Mouse (Mus musculus) cerebellum, adult 9-11 months (tissue): ENCODE measurements around the gene Plekha4.
"Not testable (repeated sequence)": the region's sequence is repeated elsewhere in the genome, so short reads cannot be mapped to it uniquely, and the experiment has no call there.

ENCODE experiments used
- DNase-seq: peaks from one replicate; pipeline ENCODE4 v3.0.0; 2022

The Plekha4 gene

DNA sequence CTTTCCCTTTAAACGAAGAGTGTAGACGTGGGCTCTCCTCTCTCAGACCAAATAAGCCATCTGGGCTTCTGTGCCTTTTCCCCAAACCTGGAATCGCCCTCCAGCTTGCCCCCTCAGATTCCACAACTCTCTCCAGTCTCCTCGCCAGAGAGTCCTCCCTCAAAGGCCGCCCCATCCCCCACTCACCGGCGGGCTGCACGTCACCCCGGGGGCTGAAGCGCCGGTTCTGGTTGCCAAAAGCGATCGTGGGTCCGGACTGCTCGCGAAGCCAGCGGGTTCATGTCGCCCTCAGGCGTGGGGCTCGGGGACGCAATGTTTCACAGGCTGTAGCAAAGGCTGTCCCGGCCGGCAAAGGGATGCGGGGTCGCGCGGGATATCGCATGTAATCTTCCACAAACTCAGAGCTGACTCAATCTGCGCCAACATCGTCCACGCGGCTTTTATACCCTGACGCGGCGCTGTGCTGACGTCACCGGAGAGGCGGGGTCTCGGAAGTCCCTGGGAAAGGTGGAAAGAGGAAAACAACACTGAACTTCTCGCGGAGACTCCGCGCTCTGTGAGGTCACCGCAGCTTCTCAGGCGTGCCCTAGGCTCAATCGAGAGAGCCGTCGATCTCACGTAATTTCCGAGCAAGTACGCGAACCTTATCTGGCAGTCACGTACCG lies at the start of gene Plekha4, which contains the start of gene Ppp1r15a:
Gene Plekha4 (plus strand): TSS at position 522 of the 665 bp plus-strand sequence.
Gene Ppp1r15a (minus strand): TSS at position 460 of the 665 bp plus-strand sequence.
- peak; percentile 94 for DNase-seq

DNA sequence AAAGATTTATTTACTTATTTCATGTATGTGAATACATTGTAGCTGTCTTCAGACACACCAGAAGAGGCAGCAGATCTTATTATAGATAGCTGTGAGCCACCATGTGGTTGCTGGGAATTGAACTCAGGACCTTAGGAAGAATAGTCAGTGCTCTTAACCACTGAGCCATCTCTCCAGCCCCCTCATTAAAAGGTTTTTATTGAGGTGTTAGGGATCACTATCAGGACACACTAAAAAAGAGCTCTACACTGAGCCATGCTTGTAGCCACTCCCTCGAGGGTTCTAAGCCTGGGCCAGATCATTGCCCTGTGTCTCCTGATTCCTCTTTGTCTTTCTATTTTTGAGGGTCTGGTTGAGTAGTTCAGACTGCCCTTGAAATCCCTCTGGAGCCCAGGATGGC lies 49.7 kb upstream of the Plekha4 start:
- peak; percentile 25 for DNase-seq

DNA sequence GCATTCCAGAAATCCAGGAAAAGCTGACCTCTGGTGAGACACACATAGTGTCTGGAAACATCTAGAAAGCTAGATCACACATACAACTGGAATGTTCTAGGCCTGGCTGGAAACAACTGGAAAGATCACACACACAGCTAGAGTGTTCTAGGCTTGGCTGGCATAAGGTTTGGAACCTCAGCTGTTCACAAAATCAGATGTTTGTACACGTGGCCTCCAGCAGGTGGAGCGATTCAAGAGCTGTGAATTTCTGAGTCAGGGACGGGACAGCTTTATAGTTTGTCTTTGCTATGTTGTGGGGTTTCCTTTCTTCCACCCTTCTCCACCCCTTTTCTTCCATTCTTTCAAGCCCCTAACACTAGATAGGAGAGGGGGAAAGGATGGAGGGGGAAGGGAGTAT lies 49.1 kb upstream of the Plekha4 start:
- DNase-seq, result peak; percentile 74

DNA sequence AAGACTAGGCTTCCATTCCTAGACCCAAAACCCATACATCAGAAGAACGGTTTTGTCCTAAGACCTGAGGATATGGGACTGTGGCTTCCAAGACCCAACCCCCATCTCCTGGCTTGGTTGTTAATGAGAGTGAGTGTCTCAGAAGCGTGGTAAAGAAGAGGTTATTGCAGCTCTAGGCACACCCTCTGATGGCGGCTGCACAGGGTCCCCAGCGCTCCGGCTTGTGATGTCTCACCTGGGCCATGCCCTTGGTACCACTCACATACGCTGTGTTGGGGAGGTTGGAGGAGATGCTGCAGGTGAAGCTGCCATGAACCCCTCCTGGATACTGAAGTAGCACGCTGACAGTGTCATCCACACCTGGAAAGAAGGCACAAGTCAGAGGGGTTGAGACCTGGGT lies 47.4 kb upstream of the Plekha4 start:
- no peak for DNase-seq

DNA sequence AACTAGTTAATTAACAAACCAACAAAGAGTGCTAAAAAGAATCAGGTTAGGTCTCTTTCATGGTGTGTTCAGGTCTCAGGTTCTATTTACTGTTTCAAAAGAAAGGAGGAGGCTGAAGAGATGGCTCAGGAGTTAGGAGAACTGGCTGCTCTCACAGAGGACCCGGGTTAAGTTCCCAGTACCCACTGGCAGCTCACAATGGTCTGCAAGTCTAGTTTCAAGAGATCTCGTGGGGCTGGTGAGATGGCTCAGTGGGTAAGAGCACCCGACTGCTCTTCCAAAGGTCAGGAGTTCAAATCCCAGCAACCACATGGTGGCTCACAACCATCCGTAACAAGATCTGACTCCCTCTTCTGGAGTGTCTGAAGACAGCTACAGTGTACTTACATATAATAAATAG lies 45.8 kb upstream of the Plekha4 start:
- DNase-seq, result not testable (repeated sequence)

DNA sequence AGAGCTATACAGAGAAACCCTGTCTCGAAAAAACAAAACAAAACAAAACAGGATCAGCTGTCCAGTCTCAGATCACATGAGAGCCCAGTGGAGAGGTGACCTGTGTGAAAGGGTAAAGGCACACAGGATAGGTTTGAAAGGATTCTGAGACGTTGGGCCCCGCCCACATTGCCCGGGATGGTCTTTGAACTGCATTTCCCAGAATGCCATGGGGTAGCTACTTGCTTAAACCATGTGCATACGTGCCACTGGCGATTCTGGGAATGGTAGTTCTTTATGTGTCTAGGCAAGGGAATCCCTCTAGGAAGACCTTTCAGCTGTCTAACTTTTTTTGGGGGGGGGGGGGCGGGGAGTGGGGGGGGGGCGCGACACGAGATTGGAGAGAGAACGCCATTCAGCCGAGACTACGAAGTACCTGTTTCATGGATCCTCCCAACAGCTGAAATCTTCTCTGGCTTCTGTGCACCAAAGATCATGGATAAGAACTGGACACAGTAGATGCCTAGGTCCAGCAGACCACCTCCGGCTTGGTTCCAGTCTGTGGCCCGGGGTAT lies 44.7 kb upstream of the Plekha4 start, which contains the start of gene Tulp2:
Gene Tulp2 (plus strand): TSS at position 504 of the 554 bp plus-strand sequence.
- DNase-seq, result peak; percentile 79

DNA sequence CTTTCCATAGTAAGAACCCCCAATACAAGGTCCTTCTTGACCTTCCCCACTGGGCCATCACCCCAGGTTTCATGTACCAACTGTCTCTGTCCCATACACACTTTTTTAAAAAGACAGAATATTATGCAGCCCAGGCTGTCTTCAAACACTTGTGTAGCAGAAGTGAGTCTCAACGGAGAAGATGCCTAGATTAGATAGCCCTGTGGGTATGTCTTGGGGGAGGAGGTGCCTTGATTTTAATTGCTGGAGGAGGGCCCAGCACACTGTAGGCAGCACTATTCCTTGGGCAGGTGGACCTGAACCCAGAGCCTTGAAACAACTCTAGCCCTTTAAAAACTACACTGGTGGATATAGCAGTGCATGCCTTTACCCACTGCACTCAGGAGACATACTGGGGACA lies 44.0 kb upstream of the Plekha4 start:
- DNase-seq, result no peak

DNA sequence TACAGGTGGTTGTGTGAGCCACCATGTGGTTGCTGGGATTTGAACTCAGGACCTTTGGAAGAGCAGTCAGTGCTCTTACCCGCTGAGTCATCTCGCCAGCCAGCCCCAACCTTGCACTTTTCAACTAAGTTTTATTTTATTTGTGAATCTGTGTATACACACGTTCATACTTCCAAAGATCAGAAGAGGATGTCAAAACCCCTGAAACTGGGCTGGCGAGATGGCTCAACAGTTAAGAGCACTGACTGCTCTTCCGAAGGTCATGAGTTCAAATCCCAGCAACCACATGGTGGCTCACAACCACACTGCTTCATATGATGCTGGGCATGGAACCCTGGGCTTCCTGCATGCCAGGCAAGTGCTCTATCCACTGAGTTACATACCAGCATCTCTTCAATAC lies 41.1 kb upstream of the Plekha4 start:
- not testable (repeated sequence) for DNase-seq

DNA sequence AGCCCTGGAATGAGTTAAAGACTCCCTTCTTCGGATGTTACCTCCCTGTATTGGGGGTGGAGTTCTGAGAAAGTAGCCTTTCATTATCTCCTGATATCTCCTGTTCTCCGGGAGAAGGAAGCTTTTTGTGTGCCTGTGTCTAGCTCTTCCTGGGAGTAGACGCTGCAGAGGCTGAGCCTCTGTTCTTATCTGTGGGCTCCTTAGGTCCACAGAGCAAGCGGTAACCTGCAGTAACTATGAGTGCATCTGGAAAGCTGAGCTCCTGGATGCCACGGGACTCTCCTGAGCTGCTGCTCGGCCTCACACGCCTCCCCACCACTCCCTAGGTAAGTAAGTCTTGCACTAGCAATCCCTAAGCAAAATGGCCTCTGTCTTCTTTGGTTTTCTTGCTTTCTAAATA lies 40.0 kb upstream of the Plekha4 start:
- DNase-seq, result no peak

DNA sequence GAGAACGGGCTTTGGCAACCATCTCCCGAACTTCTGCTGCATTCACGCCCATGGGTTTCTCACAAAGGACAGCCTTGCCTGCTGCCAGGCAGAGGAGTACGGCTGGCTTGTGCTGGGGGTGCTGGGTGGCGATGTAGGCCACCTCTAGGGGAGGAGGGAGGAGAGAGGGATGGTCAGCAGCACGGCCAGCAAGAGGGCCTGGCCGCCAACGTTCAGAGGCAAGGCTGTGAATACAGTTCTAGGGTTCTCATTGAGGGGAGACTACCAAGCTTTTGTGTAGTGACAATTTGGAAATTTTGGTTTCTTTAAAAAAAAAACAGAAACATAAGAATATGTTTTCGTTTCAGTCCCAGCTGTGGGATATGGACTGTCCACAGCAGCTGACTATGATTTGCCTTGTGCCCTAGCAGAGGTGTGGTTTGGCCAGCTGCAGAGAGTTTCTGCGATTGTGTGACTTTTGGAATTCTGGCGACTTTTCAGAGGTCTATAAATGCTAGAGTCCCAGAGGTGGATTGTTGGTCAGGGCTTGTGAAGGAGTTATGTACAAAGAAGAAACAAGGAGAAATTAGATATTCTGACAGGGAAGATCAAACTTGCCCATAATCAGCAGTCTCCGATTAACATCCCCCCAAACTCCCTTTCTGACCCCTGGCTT lies 39.2 kb upstream of the Plekha4 start, which contains the start of gene Gm45808:
Gene Gm45808 (minus strand): TSS at position 51 of the 655 bp plus-strand sequence.
- DNase-seq, result no peak

DNA sequence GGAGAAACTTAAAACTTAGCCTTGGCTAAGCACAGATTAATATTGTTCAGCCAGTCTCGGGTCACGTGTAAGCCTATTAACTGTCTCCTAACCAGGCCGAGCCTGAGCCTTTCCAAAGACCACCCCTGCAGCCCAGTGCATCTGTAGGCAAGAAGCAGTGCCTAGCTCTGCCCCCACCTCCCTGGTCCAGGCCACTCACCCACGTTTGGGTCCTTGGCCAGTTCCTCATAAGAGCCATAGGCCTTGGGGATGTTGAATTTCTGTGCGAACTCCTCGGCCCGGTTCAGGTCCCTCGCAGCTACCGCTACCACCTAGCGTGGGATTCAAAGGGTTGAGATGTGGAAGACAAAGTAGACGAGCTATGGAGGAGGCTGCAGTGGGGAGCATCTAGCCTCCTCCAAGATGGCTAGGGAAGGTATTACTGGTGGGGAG lies 38.3 kb upstream of the Plekha4 start:
- no peak for DNase-seq

DNA sequence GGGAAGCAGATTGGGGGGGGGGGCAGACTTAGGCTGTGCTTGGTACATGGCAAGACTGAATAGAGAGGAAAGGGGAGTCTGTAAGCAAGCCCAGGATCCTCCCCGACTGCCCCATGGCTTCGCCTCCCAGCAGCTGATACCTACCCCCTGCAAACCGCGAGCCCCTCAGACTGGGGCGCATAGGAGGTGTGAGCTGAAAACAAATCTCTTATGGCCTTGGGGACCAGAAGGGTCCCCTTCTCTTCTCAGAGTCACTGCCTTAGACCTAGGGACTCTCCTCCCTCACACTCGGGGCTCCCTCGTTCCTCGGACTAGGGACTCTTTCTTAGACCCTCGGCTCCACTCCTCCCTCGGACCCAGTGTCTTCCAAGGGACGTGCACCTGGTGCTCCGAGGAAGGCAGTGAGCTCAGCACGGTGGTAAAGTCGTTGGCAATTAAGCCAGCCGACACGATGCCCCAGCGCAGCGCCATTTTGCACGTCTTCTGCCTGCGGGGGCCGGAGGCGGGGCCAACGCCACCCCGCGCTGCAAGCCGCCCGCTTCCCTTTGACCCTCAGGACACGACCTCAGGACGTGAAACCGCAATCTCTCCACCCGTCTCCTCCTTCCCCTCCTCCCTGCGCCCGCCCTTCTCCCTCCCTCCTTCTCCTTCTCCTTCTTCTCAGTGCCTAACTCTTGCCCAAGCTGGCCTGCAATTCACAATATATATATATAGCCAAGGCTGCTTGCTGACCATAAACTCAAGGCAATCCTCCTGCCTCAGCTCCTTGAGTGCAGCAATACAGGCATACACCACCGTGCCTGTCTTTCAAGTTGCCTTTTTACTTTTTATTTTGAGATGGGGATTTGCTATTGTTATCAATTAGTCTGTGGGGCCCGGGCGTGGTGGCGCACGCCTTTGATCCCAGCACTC lies 37.6 kb upstream of the Plekha4 start, which contains the start of gene Dhdh:
Gene Dhdh (minus strand): TSS at position 513 of the 912 bp plus-strand sequence.
- peak; percentile 79 for DNase-seq

DNA sequence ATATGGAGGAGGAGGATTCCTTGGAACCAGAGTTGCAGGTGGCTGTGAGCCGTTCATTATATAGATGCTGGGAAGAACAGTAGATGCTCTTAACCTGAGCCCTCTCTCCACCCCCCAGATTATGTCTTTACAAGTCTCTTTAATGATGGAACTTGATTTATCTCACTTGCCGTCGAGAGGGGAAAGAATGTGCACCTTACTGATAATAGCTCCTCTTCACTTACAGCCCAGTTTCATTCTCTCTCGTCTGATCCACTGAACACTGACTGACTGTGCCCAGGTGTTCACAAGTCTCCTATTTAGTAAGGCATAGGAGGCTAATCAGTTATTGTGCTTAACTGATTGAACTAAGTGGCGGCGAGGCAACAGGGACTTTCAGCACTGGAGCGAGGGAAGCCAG lies 36.6 kb upstream of the Plekha4 start:
- DNase-seq, result no peak

DNA sequence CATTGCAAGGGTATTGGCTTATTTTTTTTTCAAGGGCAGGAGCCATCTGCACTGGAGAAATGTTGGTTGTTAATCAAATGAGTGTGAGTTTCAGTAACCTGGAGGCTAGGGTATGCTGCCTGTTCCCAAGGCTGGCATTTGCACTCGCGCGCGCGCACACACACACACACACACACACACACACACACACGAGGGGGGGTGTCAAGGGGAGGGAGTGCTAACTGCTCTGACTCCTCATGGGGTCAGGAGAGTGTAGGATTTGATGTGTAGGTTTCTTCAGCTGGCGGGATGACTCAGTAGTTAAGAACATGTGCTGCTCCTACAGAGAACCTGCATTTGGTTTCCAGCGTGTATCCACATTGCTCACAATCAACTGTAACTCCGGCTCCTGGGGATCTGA lies 35.3 kb upstream of the Plekha4 start:
- DNase-seq, result no peak

DNA sequence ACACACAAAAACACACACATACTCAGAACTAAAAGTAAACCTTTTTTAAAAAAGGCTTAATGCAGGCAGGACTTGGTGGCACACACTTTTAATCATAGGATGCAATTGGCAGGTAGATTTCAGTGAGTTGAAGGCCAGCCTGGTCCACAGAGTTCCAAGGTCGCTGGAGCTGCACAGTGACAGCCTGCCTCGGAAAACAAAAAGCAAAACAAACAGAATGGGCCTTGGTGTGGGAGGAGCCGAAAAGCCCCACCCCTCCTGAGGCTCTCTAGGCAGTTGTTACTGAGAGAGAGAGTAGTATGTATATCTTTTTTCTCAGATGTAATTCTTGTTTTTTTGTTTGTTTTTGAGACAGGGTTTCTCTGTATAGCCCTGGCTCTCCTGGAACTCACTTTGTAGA lies 34.9 kb upstream of the Plekha4 start:
- no peak for DNase-seq

DNA sequence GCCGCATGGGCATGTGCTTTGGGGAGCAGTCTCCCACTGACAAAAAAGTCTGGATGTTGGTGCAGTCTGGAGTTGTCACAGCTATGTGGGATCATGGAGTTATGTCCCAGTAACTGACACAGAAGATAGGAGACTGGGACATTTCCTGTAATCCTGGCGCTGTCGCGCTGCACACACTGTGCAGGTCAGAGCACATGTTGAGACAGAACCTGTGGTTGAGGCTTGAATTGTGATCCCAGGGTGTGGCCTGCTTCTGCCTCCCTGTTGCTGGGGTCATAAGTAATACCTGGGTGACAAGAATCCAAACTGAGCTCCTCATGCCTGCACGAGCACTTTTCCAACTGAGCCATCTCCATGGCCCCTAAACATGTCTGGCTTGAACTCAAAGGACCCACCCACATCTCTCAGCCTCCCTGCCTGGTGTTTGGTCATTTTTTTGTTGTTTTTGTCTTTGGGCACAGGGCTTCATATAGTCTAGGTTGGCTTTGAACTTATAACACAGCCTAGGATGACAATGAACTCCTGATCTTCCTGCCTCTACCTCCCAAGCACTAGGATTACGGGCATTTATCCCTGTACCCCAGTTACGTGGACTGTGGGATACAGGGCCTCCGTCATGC lies 33.8 kb upstream of the Plekha4 start:
- no peak for DNase-seq

DNA sequence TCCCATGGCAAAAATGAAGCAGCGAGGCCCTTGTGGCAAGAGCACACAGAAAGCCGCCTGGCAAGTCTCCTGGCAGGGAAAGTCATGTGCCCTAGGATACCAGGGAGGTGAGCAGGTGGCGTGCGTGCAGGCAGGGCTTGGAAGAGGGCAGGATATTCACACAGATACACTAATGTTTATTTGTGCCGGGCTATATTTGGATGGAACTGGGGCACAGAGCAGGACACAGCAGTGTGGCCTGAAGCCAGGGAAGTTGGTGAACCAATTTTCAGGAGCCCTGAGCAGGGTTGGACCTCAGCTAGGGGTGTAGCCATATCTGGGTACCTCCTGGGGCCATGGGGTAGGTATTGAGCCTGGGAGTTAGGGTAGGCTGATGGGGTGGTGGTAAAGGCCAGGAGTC lies 33.2 kb upstream of the Plekha4 start:
- peak; percentile 91 for DNase-seq

DNA sequence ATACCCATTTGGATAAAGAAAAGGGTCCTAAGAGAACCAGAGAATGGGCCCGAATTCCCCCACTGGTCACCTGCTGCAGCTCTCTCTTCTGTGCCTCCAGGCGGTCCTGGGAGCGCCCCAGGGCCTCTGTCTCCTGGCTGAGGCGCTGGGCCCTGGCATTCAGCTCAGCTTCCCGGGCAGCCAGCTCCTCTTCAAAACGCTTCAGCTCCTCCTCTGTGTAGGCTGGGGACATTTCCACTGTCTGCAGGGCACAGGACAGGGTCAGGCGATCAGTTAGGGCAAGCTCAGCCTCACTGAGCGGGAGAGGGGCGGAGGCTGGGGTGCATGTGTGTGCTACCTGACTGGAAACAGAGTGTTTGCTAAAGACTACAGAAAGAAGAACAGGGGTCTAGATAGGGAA lies 31.6 kb upstream of the Plekha4 start:
- no peak for DNase-seq

DNA sequence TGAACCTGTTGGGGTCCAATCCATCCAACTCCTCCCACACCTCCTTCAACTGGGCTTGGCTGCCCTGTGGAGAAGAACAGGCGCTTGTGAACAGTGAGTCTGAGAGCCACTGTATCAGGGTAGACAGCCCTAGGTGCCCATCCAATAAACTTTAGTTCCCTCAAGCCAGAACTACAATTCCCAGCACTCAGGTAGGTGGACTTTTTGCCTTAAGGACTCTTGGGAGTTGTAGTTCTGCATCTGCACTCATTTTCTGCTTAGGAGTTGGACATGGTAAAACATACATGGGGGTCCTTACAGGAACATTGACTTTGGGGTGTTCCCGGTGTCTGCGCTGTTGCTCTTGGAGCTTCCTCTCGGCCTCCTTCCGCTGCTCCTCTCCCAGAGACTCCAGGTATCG lies 27.7 kb upstream of the Plekha4 start:
- DNase-seq, result no peak

DNA sequence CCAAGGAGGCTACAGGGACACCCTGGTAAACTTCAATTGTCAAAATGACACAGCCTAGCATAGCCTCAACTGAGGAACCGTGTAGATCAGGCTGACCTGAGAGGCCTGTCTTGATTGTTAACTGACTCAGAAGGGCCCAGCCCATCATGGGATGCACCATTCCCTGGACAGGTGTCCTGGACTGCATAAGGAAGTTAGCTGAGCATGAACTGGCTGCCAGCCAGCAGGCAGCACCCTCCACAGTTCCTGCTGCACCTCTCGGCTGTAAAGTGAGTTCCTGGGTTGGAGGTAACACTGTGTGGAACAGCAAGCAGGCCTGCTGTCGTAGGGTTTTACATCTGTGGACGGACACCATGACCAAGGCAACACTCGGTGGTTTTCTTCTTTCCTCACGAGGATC lies 18.5 kb upstream of the Plekha4 start:
- no peak for DNase-seq

DNA sequence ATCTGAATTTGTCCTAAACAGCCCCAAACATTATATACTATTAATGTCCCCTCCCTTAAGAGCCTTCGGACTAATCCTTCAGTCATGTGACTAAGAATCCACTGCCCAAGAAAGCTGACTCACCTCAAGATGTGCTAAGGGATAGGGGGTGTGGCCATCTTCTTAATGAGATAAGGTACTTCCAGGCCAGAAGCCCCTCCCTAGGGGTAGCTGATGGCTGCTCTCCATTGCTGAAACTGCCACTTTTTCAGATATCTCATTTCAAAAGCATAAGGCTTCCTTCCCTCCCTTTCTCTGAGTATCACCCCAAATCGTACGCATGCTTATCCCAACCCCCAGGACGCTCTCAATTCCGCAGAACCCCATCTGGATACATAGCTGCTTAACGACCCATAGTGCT lies 17.6 kb upstream of the Plekha4 start:
- no peak for DNase-seq

DNA sequence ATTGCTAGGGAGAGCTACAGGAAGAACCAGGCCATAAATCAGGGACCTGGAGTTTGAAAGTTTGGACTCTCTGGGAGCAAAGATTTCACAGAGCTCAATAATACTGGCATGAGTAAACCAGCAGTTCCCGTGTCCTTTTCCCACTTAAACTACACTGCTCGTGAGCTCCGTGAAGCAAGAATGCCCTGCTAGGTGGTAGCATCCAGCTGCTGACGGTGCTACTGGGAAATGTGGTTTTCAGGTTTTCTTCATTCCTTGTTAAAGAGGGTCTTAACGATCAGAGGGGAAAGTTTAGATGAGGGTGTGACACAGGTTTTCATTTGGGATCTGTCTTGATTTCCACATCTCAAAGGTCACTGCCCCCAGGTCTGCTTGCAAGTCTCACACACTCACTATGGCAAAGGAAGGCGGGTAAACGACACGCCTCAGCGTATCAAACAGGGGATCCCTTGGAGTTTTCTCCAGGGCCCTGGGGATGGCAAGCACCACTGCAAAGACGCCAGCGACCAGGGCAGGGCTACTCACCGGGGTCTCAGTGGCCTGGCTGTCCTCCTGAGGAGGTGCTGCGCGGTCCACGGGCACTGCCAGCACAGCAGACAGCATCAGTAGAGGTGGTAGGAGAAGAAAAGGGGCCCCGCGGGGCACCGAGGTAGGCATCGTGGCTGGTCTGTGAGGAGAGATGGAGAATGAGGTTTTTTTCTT lies 16.8 kb upstream of the Plekha4 start:
- DNase-seq, result no peak
